Mouse (Mus musculus) kidney, postnatal 10 days (tissue): ENCODE results near the gene Comp.

Experiments
- DNase-seq: peaks from one replicate; pipeline ENCODE4 v3.0.0; 2021; ENCODE audit warnings: mixed read lengths

Comp gene

GRCm38 (mm10) chr8:70373397-70374317 lies at the start of gene Comp:
Gene Comp, plus strand, starts transcription at chr8:70373558.
- no peak for DNase-seq

DNA sequence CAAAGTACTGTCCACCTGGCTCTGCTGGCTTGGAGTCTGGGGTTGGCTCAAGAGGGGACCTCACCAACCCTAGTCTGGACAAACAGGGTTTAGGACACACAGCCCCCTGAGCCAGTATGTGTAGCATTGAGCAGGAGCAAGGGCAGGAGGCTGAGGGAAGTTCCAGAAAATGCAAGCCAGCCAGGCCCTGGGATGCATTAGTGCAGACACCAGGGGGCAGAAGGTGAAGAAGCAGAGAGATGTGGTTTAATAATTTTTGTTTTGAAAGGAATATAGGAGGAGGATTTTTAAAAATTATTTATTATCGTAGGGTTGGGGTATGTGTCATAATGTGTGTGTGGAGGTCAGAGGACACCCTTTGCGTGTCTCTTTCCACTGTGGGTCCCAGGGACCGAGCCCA lies 49.6 kb upstream of the Comp start:
- DNase-seq = no peak

- DNase-seq = no peak
These were observed 45.8 kb upstream of the Comp start for GRCm38 (mm10) chr8:70327512-70327911.

GRCm38 (mm10) chr8:70329124-70329834 lies 44.1 kb upstream of the Comp start, which contains the start of gene Gdf1:
Gene Gdf1, plus strand, starts transcription at chr8:70329817.
- DNase-seq = no peak

DNA sequence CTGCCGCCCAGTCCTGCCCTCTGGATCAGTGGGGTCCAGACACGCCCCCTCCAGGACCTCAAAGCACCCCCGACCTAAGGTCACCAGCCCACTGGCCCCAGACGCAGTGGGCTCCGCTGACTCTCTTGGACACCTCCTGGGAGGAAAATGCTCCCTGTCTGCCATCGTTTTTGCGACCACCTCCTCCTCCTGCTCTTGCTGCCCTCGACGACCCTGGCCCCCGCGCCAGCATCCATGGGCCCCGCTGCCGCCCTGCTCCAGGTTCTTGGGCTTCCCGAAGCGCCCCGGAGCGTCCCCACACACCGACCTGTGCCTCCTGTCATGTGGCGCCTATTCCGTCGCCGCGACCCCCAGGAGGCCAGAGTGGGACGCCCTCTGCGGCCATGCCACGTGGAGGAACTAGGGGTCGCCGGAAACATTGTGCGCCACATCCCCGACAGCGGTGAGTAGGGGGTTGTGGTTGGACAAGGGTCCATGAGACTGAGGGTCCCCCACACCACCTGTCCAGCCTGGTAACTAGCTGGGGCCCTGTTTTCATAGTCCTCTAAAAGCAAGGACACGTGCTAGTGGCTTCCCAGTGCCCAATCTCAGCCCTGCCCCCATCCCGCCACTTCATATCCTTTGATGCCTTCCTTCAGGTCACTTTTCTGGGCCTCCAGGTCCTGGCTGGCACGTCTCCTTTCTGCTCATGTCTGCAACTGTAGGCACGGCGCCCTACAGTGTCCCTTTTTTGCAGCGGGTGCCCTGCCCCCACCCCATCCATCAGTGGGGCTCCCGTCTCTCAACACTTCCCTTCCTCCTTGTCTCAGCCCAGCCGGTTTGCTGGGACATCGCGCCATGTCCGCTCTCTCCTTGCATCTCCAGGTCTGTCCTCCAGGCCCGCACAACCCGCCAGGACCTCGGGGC lies 43.3 kb upstream of the Comp start:
- DNase-seq = no peak

GRCm38 (mm10) chr8:70330741-70331364 lies 42.5 kb upstream of the Comp start:
- peak; percentile 72 for DNase-seq

DNA sequence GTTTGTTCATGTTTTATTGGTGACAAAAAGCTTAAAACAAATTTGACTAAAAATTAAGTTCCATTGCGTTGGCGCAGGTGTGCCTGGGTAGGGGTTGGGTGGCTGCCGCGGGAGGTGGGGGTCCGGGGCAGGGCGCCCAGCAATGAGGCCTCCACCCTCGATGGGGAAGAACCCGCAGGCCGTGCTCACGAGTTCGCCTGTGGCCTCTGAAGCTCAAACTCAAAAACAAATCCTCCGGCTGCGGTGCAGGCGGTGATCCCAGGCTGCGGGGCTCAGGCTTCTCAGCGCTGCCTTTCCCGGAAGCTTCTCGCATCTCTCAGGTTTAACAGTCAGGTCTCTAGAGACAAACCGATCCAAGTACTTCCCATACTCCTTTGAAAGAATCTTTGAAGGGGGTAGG lies 41.8 kb upstream of the Comp start:
- no peak for DNase-seq

GRCm38 (mm10) chr8:70332070-70332877 lies 41.1 kb upstream of the Comp start:
- DNase-seq = peak; percentile 83

DNA sequence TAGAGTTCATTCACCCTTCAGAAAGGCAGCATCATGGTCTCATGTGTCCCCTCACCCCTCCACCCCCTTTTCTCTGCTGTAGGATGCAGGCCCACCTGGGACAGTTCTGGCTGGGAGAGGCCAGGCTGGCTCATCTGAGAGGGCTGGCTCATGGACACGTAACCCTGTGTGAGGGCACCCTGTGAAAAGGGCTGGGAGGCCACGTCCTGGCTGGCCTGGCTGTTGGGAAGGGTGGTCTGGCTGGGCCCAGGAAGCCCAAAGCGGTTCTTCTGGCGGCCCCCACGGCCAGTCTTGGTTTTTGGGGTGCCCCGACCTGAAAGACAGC lies 40.5 kb upstream of the Comp start:
- no peak for DNase-seq

DNA sequence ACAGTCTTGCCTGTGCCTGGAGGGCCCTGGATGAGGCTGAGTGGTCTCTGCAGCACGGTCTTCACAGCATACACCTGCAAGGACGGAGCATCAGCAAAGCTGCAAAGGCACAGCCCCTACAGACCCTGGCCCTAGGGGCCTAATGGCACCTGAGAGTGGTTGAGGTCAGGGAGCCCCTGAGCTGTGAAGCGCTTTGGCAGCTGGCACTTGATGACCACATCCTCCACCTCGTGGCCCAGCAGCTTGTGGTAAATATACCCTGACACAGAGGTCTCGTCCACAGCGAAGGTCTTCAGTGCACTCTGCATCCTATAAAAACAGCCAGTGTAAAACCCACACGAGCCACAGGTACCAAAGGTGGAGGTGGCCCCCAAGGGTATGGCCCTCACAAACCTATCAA lies 34.4 kb upstream of the Comp start:
- no peak for DNase-seq

DNA sequence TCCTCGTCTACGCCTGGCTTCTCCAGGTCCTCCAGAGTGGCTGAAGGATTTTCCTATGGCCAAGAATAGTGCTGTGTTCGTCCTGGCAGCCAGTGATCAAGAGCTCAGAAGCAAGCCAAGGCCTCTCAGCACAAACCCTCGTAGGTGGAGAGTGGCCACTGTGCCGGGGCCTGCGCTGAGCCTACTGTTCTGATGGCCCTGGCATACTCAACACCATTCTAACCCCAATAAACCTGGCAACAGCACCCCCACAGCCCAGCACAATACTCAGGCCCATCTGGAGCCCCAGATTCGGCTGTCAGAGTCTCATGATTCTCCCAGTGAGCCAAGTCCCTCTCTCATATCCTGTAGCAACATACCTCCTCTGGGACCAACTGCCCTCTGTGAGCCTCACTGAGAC lies 32.7 kb upstream of the Comp start:
- DNase-seq = no peak

DNA sequence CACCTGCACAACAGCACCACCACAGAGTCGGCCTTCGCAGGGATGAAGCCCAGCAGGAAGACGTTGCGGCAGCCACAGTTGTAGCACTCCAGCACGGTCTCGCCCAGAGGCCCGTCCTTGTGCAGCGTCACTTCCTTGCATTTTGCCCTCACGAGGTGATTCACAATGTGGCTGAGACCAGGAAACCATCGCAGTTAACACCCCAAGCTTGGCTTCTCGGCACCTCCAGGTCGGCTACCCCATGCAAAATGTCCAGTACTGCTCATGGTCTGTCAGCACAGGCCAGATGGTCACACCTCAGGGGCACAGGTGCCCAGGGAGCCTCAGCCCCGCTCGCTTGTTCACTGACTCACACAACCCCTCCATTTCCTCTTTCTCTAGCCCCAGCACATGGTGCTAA lies 31.4 kb upstream of the Comp start:
- DNase-seq = no peak

DNA sequence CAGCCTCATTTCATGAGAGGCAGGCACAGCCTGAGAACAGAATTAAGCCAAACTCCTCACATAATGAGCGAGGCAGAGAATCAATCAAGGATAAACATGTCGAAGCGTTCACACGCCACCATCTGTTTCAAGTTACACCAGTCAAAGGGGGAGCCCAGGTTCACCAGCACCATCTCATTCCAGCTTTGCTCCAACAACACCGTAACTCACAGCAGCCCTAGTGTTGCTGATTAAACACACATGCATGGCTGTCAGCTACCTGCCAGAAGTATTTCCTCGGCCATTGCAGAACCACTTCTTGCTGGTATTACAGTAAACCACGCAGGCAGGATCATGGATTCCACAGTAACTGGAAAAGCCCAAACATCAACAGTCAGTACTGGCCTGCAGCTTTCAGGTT lies 30.3 kb upstream of the Comp start:
- DNase-seq = no peak

GRCm38 (mm10) chr8:70343696-70344095 lies 29.7 kb upstream of the Comp start:
- DNase-seq = peak; percentile 61

- DNase-seq = no peak
These were observed 29.1 kb upstream of the Comp start for GRCm38 (mm10) chr8:70344279-70344678.

- DNase-seq = no peak
These were observed 25.9 kb upstream of the Comp start for GRCm38 (mm10) chr8:70347443-70347842.

- no peak for DNase-seq
These were observed 25.4 kb upstream of the Comp start for GRCm38 (mm10) chr8:70347860-70348420.

DNA sequence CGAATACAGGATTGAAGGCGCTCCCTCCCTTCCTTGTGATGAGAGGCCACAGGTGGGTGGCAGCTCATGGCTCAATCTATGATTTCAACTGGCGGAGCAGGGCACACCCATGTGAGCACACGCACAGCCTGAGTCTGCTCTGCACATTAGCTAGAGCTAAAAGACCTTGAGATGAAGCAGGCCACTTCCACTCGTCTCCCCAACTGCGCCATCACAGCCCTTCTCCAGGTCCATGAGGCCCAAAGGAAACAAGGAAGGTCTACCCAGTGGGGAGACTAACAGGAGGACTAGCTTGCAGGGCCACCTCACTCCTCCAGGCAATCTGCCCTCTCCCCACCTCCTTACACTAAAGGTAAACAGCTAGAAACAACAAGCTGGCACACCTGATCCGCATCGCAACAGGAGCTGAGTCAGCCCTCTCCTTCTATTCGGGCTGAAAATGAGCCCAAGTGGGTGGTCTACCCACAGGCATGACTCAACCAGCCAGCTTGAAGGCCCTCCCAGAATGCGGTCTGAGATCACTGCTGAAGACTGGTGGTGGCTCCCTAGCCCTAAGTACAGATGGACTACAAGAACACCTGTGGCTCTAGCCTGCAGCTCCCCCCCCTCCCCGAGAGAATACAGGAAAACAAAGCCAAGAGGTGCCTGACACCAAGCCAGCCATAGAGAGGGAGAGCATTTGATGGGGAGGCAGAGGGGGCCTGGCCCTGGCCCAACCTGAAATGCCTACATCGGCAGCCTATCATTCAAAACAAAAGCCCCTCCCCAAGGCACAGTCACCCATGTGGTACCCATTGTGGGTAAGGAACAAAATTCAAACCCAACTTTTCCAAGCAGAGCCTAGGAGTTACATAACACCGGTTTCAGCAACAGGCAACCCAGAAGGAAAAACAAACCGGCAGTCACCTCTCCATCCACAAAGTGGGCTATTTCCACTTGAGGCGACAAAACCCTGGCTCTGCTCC lies 22.0 kb upstream of the Comp start:
- DNase-seq = no peak

DNA sequence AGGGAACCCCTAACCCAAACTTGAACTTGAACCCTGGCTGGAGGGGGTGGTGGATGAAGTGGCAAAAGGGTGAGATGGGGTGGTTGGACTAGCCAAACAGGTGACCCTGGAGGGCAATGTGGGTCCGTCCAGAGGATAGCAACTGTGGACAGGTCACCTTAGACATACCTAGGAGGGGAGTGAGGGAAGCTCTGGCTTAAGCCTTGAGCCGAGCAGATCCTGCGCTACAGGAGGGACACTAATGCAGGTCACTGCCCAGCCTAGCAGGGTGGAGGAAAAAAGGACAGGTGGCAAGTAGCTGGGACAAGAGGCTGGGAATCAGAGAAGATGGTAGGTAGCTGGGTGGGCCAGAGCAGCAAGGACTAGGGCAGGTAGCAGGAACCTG lies 21.4 kb upstream of the Comp start:
- no peak for DNase-seq

- peak; percentile 61 for DNase-seq
These were observed 20.7 kb upstream of the Comp start for GRCm38 (mm10) chr8:70352657-70353151.
